Mouse (Mus musculus): Measurements from ENCODE around the gene Sv2b. TPM values are rescaled to one million over a fixed set of nuclear protein-coding genes. Genes with fewer than 3 reads are reported as not detected.
"Not testable (repeated sequence)": the region's sequence is repeated elsewhere in the genome, so short reads cannot be mapped to it uniquely, and the experiment has no call there.

Gene Sv2b
- not detected for polyA plus RNA-seq (2017; shearing (Covaris generic))

DNA sequence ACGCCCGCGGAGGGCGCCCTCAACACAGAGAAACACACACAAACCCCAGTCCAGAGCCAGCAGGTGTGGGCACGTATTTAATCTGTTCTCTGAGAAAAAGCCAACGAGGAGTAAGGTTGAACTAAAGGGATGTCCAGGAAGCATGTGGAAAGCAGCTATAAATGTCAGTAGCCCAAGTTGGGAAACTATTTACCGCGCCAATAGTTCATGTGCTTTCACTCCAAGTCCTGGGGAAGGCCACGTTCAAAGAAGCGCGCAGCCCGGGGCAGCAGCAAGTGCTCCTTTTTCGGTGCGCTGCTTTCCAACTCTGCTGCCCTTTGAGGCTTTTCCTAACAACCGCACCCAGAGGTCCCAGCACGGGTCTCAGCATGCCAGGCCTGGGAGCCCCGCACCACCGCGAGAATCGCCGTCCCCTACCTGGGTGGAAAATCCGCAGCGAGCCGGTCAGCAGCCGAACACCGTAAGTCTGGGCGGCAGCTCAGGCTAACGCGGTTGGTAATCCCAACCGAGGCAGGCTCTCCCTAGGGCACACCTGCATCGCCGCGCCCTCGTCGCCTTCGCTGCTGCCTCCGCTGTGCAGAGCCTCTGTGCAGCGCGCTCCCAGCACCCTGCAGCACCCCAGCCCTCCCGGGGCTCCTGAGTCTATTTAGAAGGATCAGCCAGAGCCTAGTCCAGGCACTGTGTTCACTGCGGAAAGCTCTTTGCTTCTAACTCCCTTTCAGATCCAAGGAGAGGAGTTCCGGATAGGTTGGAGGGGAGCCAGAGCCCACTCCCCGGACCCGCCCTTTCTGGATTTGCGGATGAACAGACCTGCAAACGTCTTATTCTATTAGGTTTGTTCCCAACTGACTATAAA lies at the start of gene Sv2b:
Gene Sv2b, minus strand, starts transcription at position 806 of the 856 bp plus-strand sequence.
- ATAC-seq = no peak

DNA sequence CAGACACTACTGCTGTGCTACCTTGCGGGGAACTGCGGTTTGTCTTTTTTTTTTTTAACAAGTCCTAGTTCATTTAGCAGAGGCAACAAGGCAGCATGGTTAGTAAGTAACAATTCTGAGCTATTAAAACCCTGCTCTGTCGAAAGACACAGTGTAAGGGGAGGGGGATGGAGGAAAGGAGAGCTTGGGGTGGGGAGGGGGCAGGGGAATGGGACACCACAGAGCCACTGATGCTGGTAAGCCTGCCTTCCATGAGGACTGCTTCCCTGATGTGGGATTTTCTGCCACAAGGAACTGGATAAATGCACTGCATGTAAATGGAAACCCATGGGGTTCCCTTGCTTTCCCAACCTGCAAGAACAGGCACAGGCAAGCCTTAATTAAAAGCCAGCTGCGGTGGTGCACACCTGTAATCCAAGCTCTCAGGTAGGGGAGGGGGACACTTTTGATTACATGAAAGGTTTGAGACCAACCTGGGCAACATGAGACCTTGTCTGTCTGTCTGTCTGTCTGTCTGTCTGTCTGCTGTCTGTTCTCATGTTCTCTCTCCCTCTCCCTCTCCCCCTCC lies 49.3 kb upstream of the Sv2b start:
- no peak for ATAC-seq

DNA sequence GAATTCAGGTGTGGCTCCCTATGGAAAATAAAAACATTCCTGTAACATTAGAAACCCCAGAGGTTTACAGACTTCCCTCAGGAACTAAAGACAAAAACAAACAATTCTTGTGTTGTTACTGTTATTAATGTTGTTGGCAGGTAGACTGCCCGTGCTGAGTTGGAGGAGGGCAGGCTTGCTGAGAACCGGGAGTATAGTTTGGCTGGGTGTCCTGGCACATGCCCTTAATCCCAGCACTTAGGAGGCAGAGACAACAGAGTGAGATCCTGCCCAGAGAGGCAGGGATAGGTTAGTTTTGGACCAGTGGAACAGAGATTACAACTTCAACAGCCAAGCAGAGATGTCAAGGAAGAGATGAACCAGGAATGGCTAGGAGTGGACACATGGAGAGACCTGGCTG lies 46.5 kb upstream of the Sv2b start:
- ATAC-seq = no peak

DNA sequence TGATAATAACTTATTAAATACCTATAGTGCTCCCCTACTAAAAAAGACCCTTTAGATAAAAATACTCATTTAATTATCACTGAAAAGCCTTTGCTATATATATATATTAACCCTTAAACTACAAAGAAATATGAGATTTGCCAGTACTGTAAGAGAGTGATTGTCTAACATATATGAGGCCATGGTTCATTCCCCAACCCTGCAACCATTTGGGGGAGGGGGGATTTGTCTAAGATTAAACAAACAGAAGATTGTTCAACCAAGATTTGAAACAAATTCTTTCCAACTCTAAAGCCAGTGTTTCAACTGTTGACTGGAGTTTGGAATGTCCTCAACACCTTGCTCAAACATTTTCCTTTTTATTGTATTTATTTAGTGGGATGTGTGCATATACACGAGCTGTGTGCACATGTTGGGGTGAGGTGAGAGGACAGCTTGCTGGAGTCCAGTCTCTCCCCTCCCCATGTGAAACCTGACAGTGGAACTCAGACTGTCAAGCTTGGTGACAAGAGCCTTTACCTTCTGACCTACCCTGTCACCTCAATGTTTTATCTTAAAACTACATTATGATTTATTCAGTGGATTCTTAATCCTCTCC lies 43.8 kb upstream of the Sv2b start:
- no peak for ATAC-seq

DNA sequence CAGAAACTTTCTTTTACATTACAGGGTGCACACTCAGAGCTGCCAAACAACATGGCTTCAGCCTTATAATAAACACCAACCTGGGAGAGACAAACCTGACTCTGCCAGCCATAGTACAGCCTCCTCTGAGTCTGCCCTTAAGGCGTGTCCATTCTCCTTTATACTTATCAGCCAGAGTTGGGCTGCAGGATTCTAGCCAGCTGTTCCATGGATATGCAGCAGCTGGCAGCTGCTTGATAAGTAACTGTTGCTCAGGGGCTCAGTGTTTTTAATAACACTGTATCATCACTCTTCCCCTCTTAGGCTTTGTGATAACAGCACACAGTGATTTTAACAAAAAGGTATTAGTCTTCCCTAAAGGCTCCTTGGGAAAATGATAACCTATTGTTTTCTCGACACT lies 41.1 kb upstream of the Sv2b start:
- ATAC-seq = no peak

DNA sequence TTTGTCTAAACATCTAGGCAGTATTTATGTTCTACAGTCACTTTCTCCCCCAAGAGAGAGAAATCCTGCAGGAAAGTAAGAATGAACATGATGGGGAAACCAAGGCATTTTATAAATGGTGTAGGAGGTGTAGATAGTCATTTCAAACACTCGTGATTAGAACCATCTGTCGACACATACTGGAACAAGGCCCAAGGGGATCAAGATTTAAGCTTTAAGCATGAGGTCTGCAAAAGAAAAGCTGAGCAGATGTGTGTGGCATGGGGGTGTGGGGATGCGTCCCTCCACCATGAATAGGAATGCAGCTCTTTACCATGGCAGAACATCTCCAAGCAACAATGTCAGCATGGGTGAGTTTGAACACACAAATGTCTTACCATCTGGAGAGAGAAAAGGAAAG lies 23.2 kb upstream of the Sv2b start:
- ATAC-seq = no peak

DNA sequence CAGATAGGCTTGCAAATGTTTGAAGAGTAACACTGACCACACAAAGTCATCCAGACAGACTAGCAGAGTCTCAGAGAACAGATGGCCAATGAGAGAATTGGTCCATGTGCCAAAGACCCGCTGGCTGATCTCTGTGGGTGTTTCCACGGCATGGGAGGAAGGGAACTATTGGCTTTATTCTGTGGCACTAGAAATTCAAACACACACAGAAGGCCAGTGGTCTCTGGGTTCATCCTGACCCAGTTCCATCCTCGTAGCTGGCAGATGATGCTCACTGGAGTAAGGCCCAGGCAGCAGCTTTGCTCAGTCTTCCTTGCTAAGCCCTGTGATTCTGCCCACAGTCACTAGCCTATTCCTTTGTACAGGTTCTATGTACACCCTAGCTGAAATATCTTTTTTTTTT lies 20.7 kb upstream of the Sv2b start:
- no peak for ATAC-seq

DNA sequence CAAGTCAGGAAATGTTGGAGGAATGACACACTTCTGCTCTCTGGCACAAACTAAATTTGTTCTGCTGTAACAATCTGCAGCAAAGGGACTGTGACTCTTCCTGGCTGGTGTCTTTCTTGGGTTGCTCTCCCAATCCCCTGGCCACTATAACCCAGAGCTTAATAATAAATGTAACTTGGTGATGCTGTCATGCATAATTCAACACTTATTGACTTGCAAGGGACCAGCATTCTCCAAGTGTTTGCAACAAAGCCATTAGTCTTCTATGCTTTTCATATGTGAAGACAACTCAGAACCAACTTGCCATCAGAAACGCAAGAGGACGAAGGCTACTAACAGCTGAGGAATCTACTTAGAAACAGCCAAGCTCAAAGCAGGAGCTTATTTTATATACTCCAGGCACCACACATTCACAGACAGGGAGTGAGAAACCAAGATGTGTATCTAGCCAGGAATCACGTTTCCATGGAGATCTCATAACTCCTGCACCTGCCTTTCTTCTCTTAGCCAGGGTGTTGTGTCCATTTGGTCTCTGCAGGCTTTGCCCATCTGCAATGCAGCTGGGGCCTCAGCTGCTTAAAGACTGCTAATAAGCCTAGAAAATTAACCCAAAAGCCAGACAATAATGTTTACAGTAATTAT lies 19.8 kb upstream of the Sv2b start:
- ATAC-seq = no peak

DNA sequence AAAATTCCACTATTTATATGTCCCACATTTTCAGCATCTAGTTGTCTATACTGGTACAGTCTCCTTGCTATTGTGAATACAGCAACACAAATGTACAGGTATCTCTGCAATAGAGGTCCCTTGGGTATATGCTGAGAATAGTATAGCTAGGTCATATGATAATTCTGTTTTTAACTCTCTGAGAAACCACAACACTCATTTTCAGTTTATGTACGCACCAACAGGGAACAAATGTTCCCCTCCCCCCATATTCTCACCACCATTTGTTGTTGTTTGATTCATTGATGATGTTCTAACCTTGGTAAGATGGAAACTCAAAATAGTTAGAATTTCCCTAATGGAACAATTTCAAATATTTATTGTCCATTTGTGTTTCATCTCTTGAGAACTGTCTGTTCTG lies 16.2 kb upstream of the Sv2b start:
- no peak for ATAC-seq

DNA sequence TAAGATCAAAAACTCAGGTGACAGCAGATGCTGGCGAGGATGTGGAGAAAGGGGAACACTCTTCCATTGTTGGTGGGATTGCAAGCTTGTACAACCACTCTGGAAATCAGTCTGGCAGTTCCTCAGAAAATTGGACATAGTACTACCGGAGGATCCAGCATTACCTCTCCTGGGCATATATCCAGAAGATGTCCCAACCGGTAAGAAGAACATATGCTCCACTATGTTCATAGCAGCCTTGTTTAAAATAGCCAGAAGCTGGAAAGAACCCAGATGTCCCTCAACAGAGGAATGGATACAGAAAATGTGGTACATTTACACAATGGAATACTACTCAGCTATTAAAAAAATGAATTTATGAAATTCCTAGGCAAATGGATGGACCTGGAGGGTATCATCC lies 13.7 kb upstream of the Sv2b start:
- ATAC-seq = not testable (repeated sequence)

DNA sequence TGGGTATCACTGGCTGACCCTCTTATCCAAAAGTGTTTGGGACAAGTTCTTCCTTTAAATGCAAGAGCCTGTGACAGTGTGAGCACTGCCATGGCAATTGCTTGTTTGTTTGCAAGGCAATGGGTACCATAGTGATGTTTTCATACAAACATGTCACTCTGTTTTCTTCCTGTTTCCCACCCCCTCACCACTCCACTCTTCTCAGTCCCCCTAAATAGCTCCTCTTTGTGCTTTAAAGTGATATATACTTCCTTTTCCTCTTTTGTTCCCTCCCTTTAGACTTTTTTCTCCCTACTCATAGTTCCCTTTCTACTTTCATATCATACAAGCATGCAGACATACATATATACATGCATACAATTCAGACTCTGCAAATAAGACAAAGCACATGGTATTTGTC lies 10.9 kb upstream of the Sv2b start:
- no peak for ATAC-seq

DNA sequence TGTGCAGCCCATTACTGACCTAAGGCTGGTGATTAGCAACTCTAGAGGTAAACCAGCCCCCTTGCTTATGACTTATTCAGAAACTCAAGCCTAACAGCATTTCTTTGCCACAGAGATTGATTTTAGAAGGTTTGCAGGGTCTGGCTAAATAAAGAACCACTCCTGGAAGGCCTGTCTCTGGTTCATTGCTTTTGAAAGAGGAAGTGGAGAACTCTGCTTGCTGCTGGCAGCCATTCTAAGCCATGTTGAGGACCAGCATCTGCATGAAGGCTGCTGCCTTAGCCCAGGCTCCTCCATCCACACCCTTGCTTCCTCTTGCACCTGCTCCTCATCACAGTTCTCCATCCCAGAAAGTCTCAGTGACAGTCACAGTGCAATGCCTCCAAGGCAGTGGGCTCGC lies 9.3 kb upstream of the Sv2b start:
- ATAC-seq = no peak

DNA sequence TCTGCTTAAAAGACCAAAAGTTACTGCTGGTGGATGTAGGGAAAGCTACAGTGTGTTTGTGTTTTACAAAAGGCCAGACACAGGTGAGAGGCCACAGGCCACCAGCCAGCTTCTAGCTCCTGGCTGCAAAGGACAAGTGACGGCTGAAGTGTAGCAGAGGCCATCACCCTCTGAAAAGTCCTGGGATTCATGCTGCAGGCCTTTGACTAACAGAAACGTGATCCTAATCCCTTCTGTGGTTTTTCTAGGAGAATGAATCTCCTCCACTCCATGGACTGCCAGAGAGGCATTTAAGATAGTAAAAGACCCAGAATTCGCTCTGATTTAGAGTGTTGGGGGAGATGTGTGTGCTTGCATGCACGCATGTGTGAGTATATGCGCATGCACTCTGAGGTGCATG lies 5.8 kb upstream of the Sv2b start:
- ATAC-seq = no peak

DNA sequence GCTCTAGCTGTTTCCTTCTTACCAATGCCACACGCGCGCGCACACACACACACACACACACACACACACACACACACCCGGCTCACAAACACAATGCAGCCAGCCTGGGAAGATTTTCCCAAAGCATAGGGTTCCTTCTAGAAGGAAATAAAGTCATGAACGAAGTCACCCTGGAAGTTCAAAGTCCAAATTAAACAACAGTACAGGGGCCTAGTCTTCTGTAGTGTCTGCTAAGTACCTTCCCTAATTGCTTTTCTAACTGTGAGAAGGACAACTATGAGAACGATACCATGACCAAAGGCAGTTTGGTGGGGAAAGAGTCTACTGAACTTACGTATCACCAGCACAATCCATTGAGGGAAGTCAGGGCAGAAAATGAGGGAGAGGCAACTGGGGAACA lies 508 bp upstream of the Sv2b start:
- no peak for ATAC-seq

DNA sequence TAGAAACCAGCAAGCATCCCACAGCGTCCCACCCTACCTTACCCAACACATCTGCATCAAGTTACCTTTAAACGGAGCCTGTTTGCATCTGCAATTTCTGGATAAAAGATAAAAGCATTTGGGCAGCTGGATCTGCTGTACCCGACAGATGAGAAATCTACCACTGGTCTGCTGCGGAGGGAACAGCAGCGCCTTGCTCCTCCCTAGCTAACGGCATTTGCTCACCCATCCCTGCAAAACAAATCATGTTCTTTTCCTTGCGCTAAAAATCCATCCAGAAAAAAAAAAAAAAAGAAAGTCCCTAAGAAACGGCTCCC lies 964 bp downstream of the Sv2b start:
- no peak for ATAC-seq

DNA sequence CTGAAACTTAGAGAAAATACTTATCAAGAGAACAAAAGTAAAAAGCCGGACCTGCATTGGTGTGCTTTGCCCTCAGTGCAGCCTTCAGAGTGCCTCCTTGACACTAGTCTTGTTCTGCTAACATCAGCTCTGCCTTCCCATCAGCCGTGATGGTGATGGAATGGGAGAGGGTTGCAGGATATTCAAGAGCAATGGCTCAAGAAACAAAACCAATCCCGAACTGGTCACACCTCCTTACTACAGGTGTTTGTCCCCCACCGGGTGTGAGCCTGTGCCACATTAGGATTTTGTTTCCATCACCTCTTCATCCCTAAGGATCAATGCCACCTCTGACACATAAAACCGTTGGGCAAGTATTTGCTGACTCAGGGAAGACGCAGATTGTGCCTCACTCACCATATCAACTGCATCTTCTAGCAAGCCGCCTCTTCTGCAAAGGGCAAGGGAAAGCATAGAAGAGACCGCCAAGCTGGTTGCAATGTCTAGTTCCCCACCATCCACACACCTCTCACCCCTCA lies 1.4 kb downstream of the Sv2b start:
- ATAC-seq = no peak

DNA sequence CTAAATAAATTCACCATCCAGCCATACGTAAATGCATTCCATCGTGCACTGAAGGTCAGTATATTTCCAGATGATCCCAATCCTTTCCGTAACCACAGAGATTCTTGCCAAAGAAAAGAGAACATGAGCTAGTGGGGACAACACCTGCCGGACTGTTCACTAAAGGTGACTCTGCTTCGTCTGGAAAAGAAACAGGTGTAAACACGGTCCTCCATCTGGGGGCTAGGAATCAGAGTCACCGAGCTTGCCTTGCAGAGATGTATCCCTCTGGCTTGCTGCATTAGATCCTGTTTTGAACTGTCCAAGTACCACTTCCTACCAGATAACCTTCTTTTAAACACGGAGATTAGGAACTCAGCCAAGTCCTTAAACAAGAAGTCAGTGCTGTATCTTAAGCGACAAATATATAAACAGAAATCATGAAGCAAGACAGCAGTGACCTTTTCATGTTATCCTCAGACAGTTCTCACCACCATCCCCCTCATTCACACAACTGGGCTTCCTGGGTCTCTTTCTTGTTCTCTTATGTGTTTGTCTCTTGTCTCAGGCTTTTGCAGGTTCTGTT lies 3.1 kb downstream of the Sv2b start:
- no peak for ATAC-seq

DNA sequence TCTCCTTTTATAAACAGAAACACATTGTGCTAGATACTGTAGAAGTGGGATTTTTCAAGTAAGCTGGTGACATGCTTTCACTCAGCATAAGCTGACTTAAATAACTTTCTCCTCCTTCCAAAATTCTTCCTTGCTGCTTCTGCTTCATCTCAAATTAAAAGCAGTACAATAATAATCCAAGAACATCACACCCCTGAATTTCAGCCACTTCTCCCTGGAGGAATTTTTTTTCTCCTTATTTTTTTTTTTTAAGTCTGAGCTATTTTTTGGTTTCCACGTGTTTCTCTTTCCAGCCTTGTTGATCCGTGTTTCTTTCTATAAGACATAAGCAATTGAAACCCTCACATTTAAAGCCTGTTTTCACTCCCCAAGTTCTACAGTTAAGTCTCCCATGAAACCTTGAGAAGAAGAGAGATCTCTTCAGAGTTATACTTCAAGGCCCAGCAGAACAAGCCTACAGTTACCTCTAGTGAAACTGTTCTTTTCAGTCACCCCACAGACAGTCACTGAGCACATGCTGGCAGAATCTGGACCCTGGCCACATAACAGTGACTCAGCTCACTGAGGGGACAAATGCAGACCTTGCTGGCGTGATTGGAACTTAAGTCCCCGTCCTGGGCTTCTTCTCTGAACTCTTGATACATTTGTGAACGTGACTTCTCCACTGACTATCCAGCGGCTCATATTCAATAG lies 6.4 kb downstream of the Sv2b start:
- ATAC-seq = no peak

DNA sequence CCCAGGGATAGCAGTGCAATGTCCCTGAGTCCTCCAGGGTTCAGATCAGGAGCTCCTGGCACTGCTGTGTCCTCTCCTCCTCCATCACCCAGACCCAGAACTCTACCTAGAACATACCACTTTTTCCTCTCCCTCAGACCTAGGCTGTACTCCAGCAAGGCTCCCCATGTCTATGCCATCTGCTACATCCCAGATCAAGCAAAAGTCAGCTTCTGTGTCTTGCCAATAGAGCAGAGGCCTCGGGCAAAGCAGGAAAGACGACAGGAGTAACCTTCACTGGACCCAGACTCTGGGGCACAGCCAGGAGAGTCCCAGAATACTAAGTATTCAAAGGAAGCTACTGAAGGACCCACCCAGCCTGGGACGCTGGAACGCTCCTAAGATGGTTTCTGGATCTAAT lies 9.8 kb downstream of the Sv2b start:
- no peak for ATAC-seq

DNA sequence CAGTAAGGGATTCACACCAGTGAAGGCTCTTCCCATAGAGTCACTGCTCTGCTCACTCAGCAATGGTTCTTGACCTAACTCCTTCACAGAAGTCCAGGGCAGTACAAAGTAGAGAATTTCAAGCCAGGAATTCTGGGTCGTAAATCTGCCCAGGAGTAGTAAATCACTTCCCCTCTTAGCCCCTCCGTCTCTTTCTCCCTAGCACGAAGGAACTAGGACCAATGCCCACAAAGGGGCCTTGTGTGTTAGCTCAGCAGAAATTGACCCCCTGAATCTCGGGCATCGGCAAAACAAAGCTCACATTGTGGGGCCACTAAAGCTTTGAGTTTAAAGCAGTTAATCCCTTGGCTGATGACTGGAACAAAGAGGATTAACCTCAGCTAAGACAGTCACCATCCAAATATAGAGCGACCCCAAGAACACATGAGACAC lies 12.4 kb downstream of the Sv2b start:
- ATAC-seq = no peak

DNA sequence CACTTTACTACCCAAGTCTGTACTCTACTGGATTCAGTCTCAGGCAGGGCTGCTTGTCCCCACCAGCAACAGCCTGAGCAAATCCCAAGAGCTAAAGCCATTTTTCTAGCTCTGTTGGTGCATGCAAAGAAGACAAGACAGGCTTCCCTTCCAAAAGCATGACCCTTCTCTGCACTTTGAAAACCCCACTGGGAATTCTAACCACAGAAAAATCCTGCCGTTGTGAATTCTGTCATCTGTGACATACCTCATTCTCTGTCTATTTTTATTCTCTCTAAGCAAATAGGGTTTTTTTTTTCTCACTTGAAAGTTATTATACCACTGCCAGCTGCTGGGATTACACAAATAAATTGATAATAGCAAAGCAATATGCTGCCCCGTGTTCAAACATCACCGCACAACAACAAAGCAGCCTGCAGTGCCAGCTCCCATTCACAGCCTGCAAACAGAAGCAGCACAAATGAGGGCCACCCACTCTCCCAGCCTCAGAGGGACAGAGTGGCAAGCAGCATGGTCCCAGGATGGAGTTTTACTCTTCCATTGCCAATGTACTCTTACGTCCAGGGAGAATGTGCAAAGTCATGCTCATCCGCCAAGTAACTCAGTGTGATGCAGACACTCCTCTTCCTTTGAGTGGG lies 13.7 kb downstream of the Sv2b start:
- ATAC-seq = no peak

DNA sequence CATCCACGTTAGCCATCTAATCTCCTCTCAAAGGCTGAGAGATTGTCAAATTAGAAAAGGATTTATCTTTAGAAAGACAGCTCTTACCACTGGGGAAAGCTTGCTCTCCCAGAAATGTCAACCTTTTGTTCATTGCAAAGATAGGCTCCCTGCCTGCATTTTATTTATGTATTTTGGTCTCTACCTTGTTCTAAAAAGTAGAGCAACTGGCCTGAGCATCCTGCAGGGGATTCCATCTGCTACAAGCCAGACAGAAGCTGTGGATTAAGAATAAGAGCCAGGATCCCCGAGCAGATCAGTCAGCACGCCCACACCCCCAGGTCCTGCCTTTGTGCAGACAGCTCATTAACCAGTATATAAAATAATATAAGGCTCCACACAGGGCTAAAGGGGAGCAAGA lies 16.8 kb downstream of the Sv2b start:
- ATAC-seq = no peak
